Comparison of ENCODE assay signal across 20 mouse cellular contexts in the genomic region with DNA sequence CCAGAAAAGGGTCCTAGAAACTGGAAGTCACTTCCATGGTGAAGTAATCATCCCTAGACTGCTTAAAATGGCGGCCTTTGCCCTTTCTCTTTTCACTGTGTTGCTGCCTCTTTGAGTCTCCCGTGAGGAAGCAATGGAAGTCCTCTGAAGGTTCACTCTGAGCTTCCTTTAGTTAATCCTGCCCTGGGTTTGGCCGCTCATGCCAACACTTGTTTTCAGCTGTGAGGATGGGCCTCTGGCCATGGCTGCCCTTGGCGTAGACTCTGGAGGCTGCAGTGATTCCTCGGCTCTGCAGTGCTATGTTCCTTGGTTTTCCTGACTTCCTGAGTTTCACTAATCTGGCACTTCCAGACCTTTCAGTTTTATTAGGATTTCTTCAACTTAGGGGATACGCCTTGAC.
DNase-seq lines count a peak whose midpoint lies in the region; TF ChIP-seq lines count a peak whose summit lies in the region.
"Had no signal": no experiment of that assay in that cellular context is flagged by ENCODE, and none has a peak within 500 bp of the region (broad histone marks: within the 10 kb centered on the region; RNA-seq: fewer than 3 reads in every experiment).

No protein-coding gene starts in this region.

- TF ChIP-seq CTCF in cortical plate, adult 2 months (IDR thresholded peaks at IDR 0.05; ENCODE audit: extremely low read depth, insufficient read depth, low read length), result no peak

- TF ChIP-seq POLR2A in cortical plate, adult 2 months (IDR thresholded peaks at IDR 0.05; ENCODE audit: extremely low read depth, insufficient read depth, low read length), result no peak

- peaks cover 3% of the 10 kb centered on the region; the same call in 1 of the 2 replicates for H3K4me1 ChIP-seq in cortical plate, adult 2 months (ENCODE audit: control insufficient read depth, insufficient read depth, low read length)

- intact Hi-C loops in heart, postnatal 25 days (cut with DNase I), result no loop called here

- 0 out of 2 replicates have a peak overlapping the region, but pooled peaks have one; percentile 59 for H3K27ac ChIP-seq in cortical plate, adult 2 months (ENCODE audit: insufficient read depth, low read length)
- H3K27ac ChIP-seq: embryonic facial prominence, embryonic 15.5 days; forebrain, embryonic 10.5 days; heart, embryonic 13.5 days; limb, embryonic 10.5 days had no signal

- H3K4me3 ChIP-seq in cortical plate, adult 2 months (ENCODE audit: insufficient read depth, low read length), result no peak overlapping the region
- H3K4me3 ChIP-seq: embryonic facial prominence, embryonic 15.5 days; forebrain, embryonic 10.5 days; heart, embryonic 13.5 days; limb, embryonic 10.5 days had no signal

- peak; percentile 27 to 43 for DNase-seq in cerebellum, postnatal 14 days
- DNase-seq in cerebellum, postnatal 36 days, result no peak
- DNase-seq in kidney, postnatal 25 days, result peak; percentile 3 to 31
- DNase-seq in kidney, adult 11 months, result no peak
- peak; percentile 11 for DNase-seq in heart, postnatal 25 days (ENCODE audit: low spot score)
- DNase-seq in MN1 (ENCODE audit: low spot score), result no peak
- no peak for DNase-seq in right cerebral cortex, postnatal 25 days
- DNase-seq: adrenal gland, postnatal 10 days; cerebellum, adult 11-12 months; embryo, embryonic 11 days; kidney, adult 9 months; lung, adult 2 months; midbrain, embryonic 14.5 days; spleen, adult 18-20 months; thymus, adult 18-20 months had no signal

Comparison
In these comparisons a context has a peak if more than half of its experiments do, and no peak if none do; other contexts are left out.
1. DNase-seq: peak in cerebellum, postnatal 14 days (2 of 2), kidney, postnatal 25 days (2 of 2) and heart, postnatal 25 days (single experiment); none in cerebellum, postnatal 36 days (0 of 2), kidney, adult 11 months (single experiment), MN1 (single experiment) and right cerebral cortex, postnatal 25 days (single experiment).